Comparison of ENCODE assay signal across 9 mouse cellular contexts in the genomic region with DNA sequence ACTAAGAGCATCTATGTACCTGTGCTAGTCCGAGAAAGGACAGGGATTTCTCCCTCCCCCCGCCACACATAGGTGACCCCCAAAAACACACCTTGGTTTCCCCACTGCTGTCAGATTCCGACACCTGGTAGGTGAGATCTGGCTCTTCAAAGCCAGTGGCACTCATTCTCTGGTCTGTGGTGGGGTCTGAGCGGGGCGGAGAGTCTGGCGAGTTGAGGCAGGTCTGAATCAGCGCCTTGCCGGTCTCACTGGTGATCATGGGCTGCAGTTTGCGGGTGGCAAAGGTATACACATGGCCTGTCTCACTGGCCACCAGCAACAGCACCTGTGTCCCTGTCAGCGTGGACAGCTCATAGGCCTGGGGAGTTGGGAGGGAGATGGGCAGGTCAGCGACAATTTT. TPM values are rescaled to one million over a fixed set of nuclear protein-coding genes. Genes with fewer than 3 reads are reported as not detected.
A peak's percentile ranks its signal among the peaks of the same experiment; 100 is the strongest.
DNase-seq lines count a peak whose midpoint lies in the region; ATAC-seq lines count a peak whose summit lies in the region.
"Had no signal": no experiment of that assay in that cellular context is flagged by ENCODE, and none has a peak within 500 bp of the region (broad histone marks: within the 10 kb centered on the region; RNA-seq: fewer than 3 reads in every experiment).

No protein-coding gene starts in this region.

- peak overlapping the region; percentile 81 for H3K4me2 ChIP-seq in kidney, embryonic 15.5 days
- peak overlapping the region; percentile 92 for H3K4me2 ChIP-seq in embryonic facial prominence, embryonic 14.5 days (ENCODE audit: low read depth, low read length)
- peak overlapping the region; percentile 84 for H3K4me2 ChIP-seq in hindbrain, embryonic 15.5 days
- H3K4me2 ChIP-seq in midbrain, embryonic 15.5 days: peak overlapping the region; percentile 92

- H3K9ac ChIP-seq in kidney, embryonic 15.5 days: peak overlapping the region; percentile 96
- H3K9ac ChIP-seq in embryonic facial prominence, embryonic 14.5 days (ENCODE audit: low read depth, low read length): peak overlapping the region; percentile 98; the same call in 1 of the 2 replicates
- peak overlapping the region; percentile 96 for H3K9ac ChIP-seq in hindbrain, embryonic 15.5 days
- H3K9ac ChIP-seq in midbrain, embryonic 15.5 days: peak overlapping the region; percentile 91

- H3K36me3 ChIP-seq in kidney, embryonic 15.5 days: peaks cover 41% of the 10 kb centered on the region
- H3K36me3 ChIP-seq in embryonic facial prominence, embryonic 14.5 days (ENCODE audit: control insufficient read depth, insufficient read depth, low read length): peaks cover 39% of the 10 kb centered on the region
- peaks cover 35% of the 10 kb centered on the region for H3K36me3 ChIP-seq in hindbrain, embryonic 15.5 days
- H3K36me3 ChIP-seq in midbrain, embryonic 15.5 days (replicated peaks): peaks cover 28% of the 10 kb centered on the region

- no peaks in the 10 kb centered on the region for H3K9me3 ChIP-seq in kidney, embryonic 15.5 days (replicated peaks)
- H3K9me3 ChIP-seq in embryonic facial prominence, embryonic 14.5 days (ENCODE audit: control insufficient read depth, low read length): no peaks in the 10 kb centered on the region
- H3K9me3 ChIP-seq in hindbrain, embryonic 15.5 days: no peaks in the 10 kb centered on the region
- H3K9me3 ChIP-seq in midbrain, embryonic 15.5 days: no peaks in the 10 kb centered on the region

- ATAC-seq in kidney, embryonic 15.5 days (replicated peaks; ENCODE audit: low FRiP score): no peak
- ATAC-seq in embryonic facial prominence, embryonic 14.5 days (ENCODE audit: low read depth): no peak
- ATAC-seq in hindbrain, embryonic 15.5 days (ENCODE audit: low FRiP score, low read depth): no peak
- ATAC-seq in midbrain, embryonic 15.5 days (replicated peaks): no peak

- no peaks in the 10 kb centered on the region for H3K27me3 ChIP-seq in kidney, embryonic 15.5 days
- no peaks in the 10 kb centered on the region for H3K27me3 ChIP-seq in embryonic facial prominence, embryonic 14.5 days (replicated peaks; ENCODE audit: control insufficient read depth, insufficient read depth, low read length)
- H3K27me3 ChIP-seq in hindbrain, embryonic 15.5 days: no peaks in the 10 kb centered on the region
- H3K27me3 ChIP-seq in midbrain, embryonic 15.5 days (replicated peaks): no peaks in the 10 kb centered on the region

- H3K4me1 ChIP-seq in kidney, embryonic 15.5 days: peaks cover 46% of the 10 kb centered on the region
- H3K4me1 ChIP-seq in embryonic facial prominence, embryonic 14.5 days (ENCODE audit: control insufficient read depth, insufficient read depth, low read length): peaks cover 32% of the 10 kb centered on the region
- H3K4me1 ChIP-seq in hindbrain, embryonic 15.5 days (replicated peaks): peaks cover 40% of the 10 kb centered on the region
- H3K4me1 ChIP-seq in midbrain, embryonic 15.5 days: peaks cover 37% of the 10 kb centered on the region

- WGBS in kidney, embryonic 15.5 days: 43% methylated on average over 11 of the region's 11 CpGs
- 38% methylated on average over 11 of the region's 11 CpGs for WGBS in embryonic facial prominence, embryonic 14.5 days
- WGBS in hindbrain, embryonic 15.5 days: 46% methylated on average over 11 of the region's 11 CpGs
- WGBS in midbrain, embryonic 15.5 days: 48% methylated on average over 11 of the region's 11 CpGs

- peak overlapping the region; percentile 97 for H3K27ac ChIP-seq in kidney, embryonic 15.5 days
- peak overlapping the region; percentile 72 for H3K27ac ChIP-seq in embryonic facial prominence, embryonic 14.5 days (replicated peaks; ENCODE audit: low read depth, low read length)
- peak overlapping the region; percentile 68 for H3K27ac ChIP-seq in hindbrain, embryonic 15.5 days (replicated peaks)
- peak overlapping the region; percentile 76 for H3K27ac ChIP-seq in midbrain, embryonic 15.5 days
- H3K27ac ChIP-seq: macrophage had no signal

- no peak for DNase-seq in kidney, postnatal 10 days
- no peak for DNase-seq in embryonic facial prominence, embryonic 14.5 days (ENCODE audit: low spot score)
- no peak for DNase-seq in left cerebral cortex, adult 18-20 months (ENCODE audit: low spot score in 2 of 2)
- no peak for DNase-seq in right cerebral cortex, postnatal 25 days
- no peak for DNase-seq in left cerebral cortex, adult 8-10 months (ENCODE audit: low spot score in 2 of 2)

- peak overlapping the region; percentile 66 for H3K4me3 ChIP-seq in kidney, embryonic 15.5 days (replicated peaks)
- peak overlapping the region; percentile 91 for H3K4me3 ChIP-seq in embryonic facial prominence, embryonic 14.5 days (ENCODE audit: low read depth, low read length)
- peak overlapping the region; percentile 91 for H3K4me3 ChIP-seq in hindbrain, embryonic 15.5 days
- peak overlapping the region; percentile 89 for H3K4me3 ChIP-seq in midbrain, embryonic 15.5 days

RNA-seq across cellular contexts. Expression of gene Srf, which starts 2.5 kb away (rescaled TPM):
- 9.1 and 9.5 TPM in 2 replicates for polyA plus RNA-seq in kidney, embryonic 15.5 days (2015; fragmentation: Nextera tagmentation; extraction: Ambion mirVana)
- polyA plus RNA-seq in embryonic facial prominence, embryonic 14.5 days (2014; fragmentation: Nextera tagmentation; extraction: Ambion mirVana): 10.5 and 14.0 TPM in 2 replicates
- 2.7 and 4.5 TPM in 2 replicates for polyA plus RNA-seq in hindbrain, embryonic 15.5 days (2015; fragmentation: Nextera tagmentation; extraction: Ambion mirVana)
- polyA plus RNA-seq in midbrain, embryonic 15.5 days (2015; fragmentation: Nextera tagmentation; extraction: Ambion mirVana): 3.7 and 5.7 TPM in 2 replicates
- total RNA-seq in left cerebral cortex, adult 18-20 months (2021): 10 to 100 TPM; 70.4 to 77.9 TPM
- total RNA-seq in left cerebral cortex, adult 8-10 months (2022): 10 to 100 TPM; 57.3 to 61.0 (median 60.6) TPM

RNA-seq across cellular contexts. Expression of gene Cul9, which starts 7.3 kb away (rescaled TPM):
- polyA plus RNA-seq in kidney, embryonic 15.5 days (2015; fragmentation: Nextera tagmentation; extraction: Ambion mirVana): 5.3 and 5.8 TPM in 2 replicates
- polyA plus RNA-seq in embryonic facial prominence, embryonic 14.5 days (2014; fragmentation: Nextera tagmentation; extraction: Ambion mirVana): 5.5 and 6.0 TPM in 2 replicates
- 21.0 and 26.5 TPM in 2 replicates for polyA plus RNA-seq in hindbrain, embryonic 15.5 days (2015; fragmentation: Nextera tagmentation; extraction: Ambion mirVana)
- 25.0 and 26.7 TPM in 2 replicates for polyA plus RNA-seq in midbrain, embryonic 15.5 days (2015; fragmentation: Nextera tagmentation; extraction: Ambion mirVana)
- 10 to 100 TPM; 61.0 to 64.5 TPM for total RNA-seq in left cerebral cortex, adult 18-20 months (2021)
- 10 to 100 TPM; 62.1 to 68.2 (median 66.4) TPM for total RNA-seq in left cerebral cortex, adult 8-10 months (2022)

RNA-seq across cellular contexts. Expression of gene Dnph1, which starts 57.0 kb away (rescaled TPM):
- polyA plus RNA-seq in kidney, embryonic 15.5 days (2015; fragmentation: Nextera tagmentation; extraction: Ambion mirVana): 58.0 and 58.5 TPM in 2 replicates
- 34.5 and 36.9 TPM in 2 replicates for polyA plus RNA-seq in embryonic facial prominence, embryonic 14.5 days (2014; fragmentation: Nextera tagmentation; extraction: Ambion mirVana)
- 21.8 and 22.4 TPM in 2 replicates for polyA plus RNA-seq in hindbrain, embryonic 15.5 days (2015; fragmentation: Nextera tagmentation; extraction: Ambion mirVana)
- polyA plus RNA-seq in midbrain, embryonic 15.5 days (2015; fragmentation: Nextera tagmentation; extraction: Ambion mirVana): 14.5 and 17.3 TPM in 2 replicates
- 1 to 10 TPM; 2.8 TPM for total RNA-seq in left cerebral cortex, adult 18-20 months (2021)
- 1 to 10 TPM; 3.0 to 5.4 (median 4.8) TPM for total RNA-seq in left cerebral cortex, adult 8-10 months (2022)
